Mouse (Mus musculus): ENCODE measurements at regions not wholly inside any gene's neighbourhood (a gene's known extent, or its start where the extent isn't known, plus 50 kb on each side); places are given as distances from the start of the nearest gene placed in this dataset.
A peak's percentile ranks its signal among the peaks of the same experiment; 100 is the strongest.

GRCm38 (mm10) chr10:98485751-98486681 lies 428.2 kb upstream of the Atp2b1 start:
- peak; percentile 10 to 17 for DNase-seq

GRCm38 (mm10) chr10:98494354-98494753 lies 419.9 kb upstream of the Atp2b1 start:
- peak; percentile 73 to 81 for DNase-seq

- DNase-seq: no peak
Observed at GRCm38 (mm10) chr10:98496254-98496653, 418.0 kb upstream of the Atp2b1 start.

- no peak for DNase-seq
Observed at GRCm38 (mm10) chr10:98500315-98500714, 413.9 kb upstream of the Atp2b1 start.

- no peak for DNase-seq
Observed at GRCm38 (mm10) chr10:98501566-98501965, 412.6 kb upstream of the Atp2b1 start.

GRCm38 (mm10) chr10:98504524-98504923 lies 409.7 kb upstream of the Atp2b1 start:
- no peak for DNase-seq

GRCm38 (mm10) chr10:98508515-98509143 lies 405.6 kb upstream of the Atp2b1 start:
- no peak for DNase-seq

- DNase-seq: no peak
Observed at GRCm38 (mm10) chr10:98514836-98515235, 399.4 kb upstream of the Atp2b1 start.

GRCm38 (mm10) chr10:98517609-98518008 lies 396.6 kb upstream of the Atp2b1 start:
- no peak for DNase-seq

- no peak for DNase-seq
Observed at GRCm38 (mm10) chr10:98529565-98529964, 384.6 kb upstream of the Atp2b1 start.

- DNase-seq: no peak
Observed at GRCm38 (mm10) chr10:98531425-98531824, 382.8 kb upstream of the Atp2b1 start.

- no peak for DNase-seq
Observed at GRCm38 (mm10) chr10:98538706-98539105, 375.5 kb upstream of the Atp2b1 start.

- DNase-seq: no peak
Observed at GRCm38 (mm10) chr10:98541062-98541461, 373.1 kb upstream of the Atp2b1 start.

- no peak for DNase-seq
Observed at GRCm38 (mm10) chr10:98542072-98542471, 372.1 kb upstream of the Atp2b1 start.

GRCm38 (mm10) chr10:98543253-98543997 lies 370.8 kb upstream of the Atp2b1 start:
- DNase-seq: no peak

- peak; percentile 4 to 10 for DNase-seq
Observed at GRCm38 (mm10) chr10:98543998-98544349, 370.2 kb upstream of the Atp2b1 start.

- DNase-seq: no peak
Observed at GRCm38 (mm10) chr10:98554575-98554974, 359.6 kb upstream of the Atp2b1 start.

- no peak for DNase-seq
Observed at GRCm38 (mm10) chr10:98557470-98558060, 356.6 kb upstream of the Atp2b1 start.

GRCm38 (mm10) chr10:98558560-98558959 lies 355.6 kb upstream of the Atp2b1 start:
- DNase-seq: no peak

- DNase-seq: no peak
Observed at GRCm38 (mm10) chr10:98562297-98562912, 351.8 kb upstream of the Atp2b1 start.

- DNase-seq: no peak
Observed at GRCm38 (mm10) chr10:98572782-98573536, 341.2 kb upstream of the Atp2b1 start.

- DNase-seq: no peak
Observed at GRCm38 (mm10) chr10:98577040-98577439, 337.2 kb upstream of the Atp2b1 start.

Data from kidney, postnatal 4 days (tissue).